ENCODE assay signal across 16 mouse cellular contexts in the genomic region with DNA sequence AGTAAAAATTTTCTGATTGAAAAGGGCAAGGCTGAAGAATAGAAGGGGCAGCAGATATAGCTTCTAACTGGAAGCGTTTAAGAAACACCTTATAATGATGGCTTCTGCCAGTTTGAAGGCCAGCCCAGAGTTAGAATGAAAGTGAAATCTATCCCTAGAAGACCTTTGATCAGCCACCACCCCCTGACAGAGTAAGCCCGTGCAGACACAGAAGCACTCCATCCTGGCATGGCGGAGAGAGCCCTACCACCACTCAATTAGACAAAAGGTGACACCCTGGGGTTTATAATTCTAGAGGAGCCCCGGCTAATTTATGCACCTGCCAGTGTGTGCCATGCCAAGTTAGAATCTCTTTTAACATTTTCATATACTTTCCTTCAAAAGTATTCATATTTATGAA.
A peak's percentile ranks its signal among the peaks of the same experiment; 100 is the strongest.
DNase-seq lines count a peak whose midpoint lies in the region; ATAC-seq and TF ChIP-seq lines count a peak whose summit lies in the region.
"Had no signal": no experiment of that assay in that cellular context is flagged by ENCODE, and none has a peak within 500 bp of the region (broad histone marks: within the 10 kb centered on the region; RNA-seq: fewer than 3 reads in every experiment).

No protein-coding gene starts in this region.

- H3K36me3 ChIP-seq in forebrain, embryonic 14.5 days (ENCODE audit: control insufficient read depth, insufficient read depth, low read length): no peaks in the 10 kb centered on the region
- no peaks in the 10 kb centered on the region for H3K36me3 ChIP-seq in forebrain, embryonic 13.5 days (ENCODE audit: poor library complexity, severe bottlenecking)
- H3K36me3 ChIP-seq in liver, adult 2 months (ENCODE audit: control insufficient read depth, insufficient read depth, low read length): no peaks in the 10 kb centered on the region
- H3K36me3 ChIP-seq in limb, embryonic 10.5 days: no peaks in the 10 kb centered on the region
- H3K36me3 ChIP-seq: embryonic facial prominence, embryonic 12.5 days; heart, embryonic 10.5 days; limb, embryonic 13.5 days; liver, embryonic 15.5 days had no signal

- no peaks in the 10 kb centered on the region for H3K79me2 ChIP-seq in liver, adult 2 months (ENCODE audit: control insufficient read depth, insufficient read depth, low read length)

- DNase-seq in forebrain, embryonic 14.5 days (ENCODE audit: low spot score): peak; percentile 36
- DNase-seq in liver, adult 2 months (ENCODE audit: extremely low read depth, low read depth, low spot score): peak; percentile 8
- no peak for DNase-seq in liver
- peak; percentile 33 for DNase-seq in limb, embryonic 10.5 days (ENCODE audit: low spot score)
- no peak for DNase-seq in adrenal gland, postnatal 10 days
- no peak for DNase-seq in gastrocnemius, postnatal 25 days
- DNase-seq: cerebellum, postnatal 25 days; gastrocnemius, postnatal 14 days; kidney, adult 18-20 months had no signal

- no peak for TF ChIP-seq CTCF in liver, adult 2 months (IDR thresholded peaks at IDR 0.05; ENCODE audit: low read depth, low read length)

- TF ChIP-seq POLR2A in liver, adult 2 months (IDR thresholded peaks at IDR 0.05; ENCODE audit: extremely low read depth, insufficient read depth, low read length): no peak

- H3K4me3 ChIP-seq in forebrain, embryonic 14.5 days (ENCODE audit: low read depth, low read length): no peak overlapping the region
- H3K4me3 ChIP-seq in forebrain, embryonic 13.5 days: no peak overlapping the region
- no peak overlapping the region for H3K4me3 ChIP-seq in liver, adult 2 months (ENCODE audit: insufficient read depth, low read depth, low read length)
- H3K4me3 ChIP-seq in limb, embryonic 10.5 days: no peak overlapping the region
- H3K4me3 ChIP-seq: embryonic facial prominence, embryonic 12.5 days; heart, embryonic 10.5 days; limb, embryonic 13.5 days; liver, embryonic 15.5 days had no signal

- H3K27me3 ChIP-seq in forebrain, embryonic 14.5 days (replicated peaks; ENCODE audit: control insufficient read depth, insufficient read depth, low read length): no peaks in the 10 kb centered on the region
- no peaks in the 10 kb centered on the region for H3K27me3 ChIP-seq in forebrain, embryonic 13.5 days
- no peaks in the 10 kb centered on the region for H3K27me3 ChIP-seq in liver, adult 2 months (ENCODE audit: control insufficient read depth, insufficient read depth, low read length)
- H3K27me3 ChIP-seq in limb, embryonic 10.5 days (ENCODE audit: low read depth, poor library complexity, severe bottlenecking): no peaks in the 10 kb centered on the region
- H3K27me3 ChIP-seq: embryonic facial prominence, embryonic 12.5 days; limb, embryonic 13.5 days; liver, embryonic 15.5 days had no signal

- no peak overlapping the region for H3K9ac ChIP-seq in forebrain, embryonic 14.5 days (ENCODE audit: low read length)
- no peak overlapping the region for H3K9ac ChIP-seq in forebrain, embryonic 13.5 days
- no peak overlapping the region for H3K9ac ChIP-seq in liver, adult 2 months (ENCODE audit: low read depth, low read length)
- H3K9ac ChIP-seq: embryonic facial prominence, embryonic 12.5 days; limb, embryonic 13.5 days; liver, embryonic 15.5 days had no signal

- ATAC-seq in forebrain, embryonic 14.5 days: peak; percentile 43; the same call in 1 of the 2 replicates
- ATAC-seq in forebrain, embryonic 13.5 days: no peak

- 5% methylated on average over 4 of the region's 4 CpGs for WGBS in forebrain, embryonic 14.5 days
- WGBS in forebrain, embryonic 13.5 days: 4% methylated on average over 4 of the region's 4 CpGs
- 51% methylated on average over 4 of the region's 4 CpGs for WGBS in liver, adult 2 months
- 19% methylated on average over 4 of the region's 4 CpGs for WGBS in limb, embryonic 10.5 days

- H3K9me3 ChIP-seq in forebrain, embryonic 14.5 days (replicated peaks; ENCODE audit: control insufficient read depth, low read length): no peaks in the 10 kb centered on the region
- H3K9me3 ChIP-seq in forebrain, embryonic 13.5 days (replicated peaks): no peaks in the 10 kb centered on the region
- no peaks in the 10 kb centered on the region for H3K9me3 ChIP-seq in limb, embryonic 10.5 days (replicated peaks)
- H3K9me3 ChIP-seq: embryonic facial prominence, embryonic 12.5 days; heart, embryonic 10.5 days; limb, embryonic 13.5 days; liver, embryonic 15.5 days had no signal

- peaks cover 10% of the 10 kb centered on the region; the same call in 1 of the 2 replicates for H3K4me1 ChIP-seq in forebrain, embryonic 14.5 days (ENCODE audit: control insufficient read depth, insufficient read depth, low read length)
- H3K4me1 ChIP-seq in forebrain, embryonic 13.5 days: peaks cover 15% of the 10 kb centered on the region
- H3K4me1 ChIP-seq in liver, adult 2 months (ENCODE audit: control insufficient read depth, insufficient read depth, low read length): peaks cover 2% of the 10 kb centered on the region; the same call in 1 of the 2 replicates
- H3K4me1 ChIP-seq in limb, embryonic 10.5 days: peaks cover 18% of the 10 kb centered on the region
- H3K4me1 ChIP-seq: embryonic facial prominence, embryonic 12.5 days; heart, embryonic 10.5 days; liver, embryonic 15.5 days had no signal

- no peak overlapping the region for H3K4me2 ChIP-seq in forebrain, embryonic 14.5 days (ENCODE audit: low read length)
- H3K4me2 ChIP-seq in forebrain, embryonic 13.5 days: no peak overlapping the region
- H3K4me2 ChIP-seq: embryonic facial prominence, embryonic 12.5 days; limb, embryonic 13.5 days; liver, embryonic 15.5 days had no signal

- H3K27ac ChIP-seq in forebrain, embryonic 14.5 days (ENCODE audit: low read depth, low read length): peak overlapping the region; percentile 27; the same call in 1 of the 2 replicates
- no peak overlapping the region for H3K27ac ChIP-seq in forebrain, embryonic 13.5 days
- no peak overlapping the region for H3K27ac ChIP-seq in liver, adult 2 months (replicated peaks; ENCODE audit: insufficient read depth, low read depth, low read length)
- H3K27ac ChIP-seq in limb, embryonic 10.5 days: no peak overlapping the region
- H3K27ac ChIP-seq: embryonic facial prominence, embryonic 12.5 days; heart, embryonic 10.5 days; limb, embryonic 13.5 days; liver, embryonic 15.5 days; macrophage; stomach, postnatal 0 days had no signal

Comparison
In these comparisons a context has a peak if more than half of its experiments do, and no peak if none do; other contexts are left out.
1. DNase-seq: peak in forebrain, embryonic 14.5 days (single experiment), liver, adult 2 months (single experiment) and limb, embryonic 10.5 days (single experiment); none in liver (single experiment), adrenal gland, postnatal 10 days (single experiment) and gastrocnemius, postnatal 25 days (single experiment).